Comparison of ENCODE assay signal across 9 mouse cellular contexts in genomic region chr6:17583982-17584381, GRCm38 (mm10). TPM values are rescaled to one million over a fixed set of nuclear protein-coding genes. Genes with fewer than 3 reads are reported as not detected.
DNase-seq lines count a peak whose midpoint lies in the region; ATAC-seq lines count a peak whose summit lies in the region.
"Had no signal": no experiment of that assay in that cellular context is flagged by ENCODE, and none has a peak within 500 bp of the region (broad histone marks: within the 10 kb centered on the region; RNA-seq: fewer than 3 reads in every experiment).

No protein-coding gene starts in this region.

- H3K9me3 ChIP-seq in embryonic facial prominence, embryonic 15.5 days (replicated peaks): no peaks in the 10 kb centered on the region
- no peaks in the 10 kb centered on the region for H3K9me3 ChIP-seq in heart, embryonic 10.5 days
- no peaks in the 10 kb centered on the region for H3K9me3 ChIP-seq in limb, embryonic 13.5 days
- H3K9me3 ChIP-seq in midbrain, embryonic 13.5 days: no peaks in the 10 kb centered on the region
- H3K9me3 ChIP-seq in stomach, embryonic 14.5 days (ENCODE audit: control insufficient read depth, low read depth, low read length): no peaks in the 10 kb centered on the region
- H3K9me3 ChIP-seq: G1E had no signal

- H3K36me3 ChIP-seq in embryonic facial prominence, embryonic 15.5 days: no peaks in the 10 kb centered on the region
- no peaks in the 10 kb centered on the region for H3K36me3 ChIP-seq in heart, embryonic 10.5 days
- H3K36me3 ChIP-seq in limb, embryonic 13.5 days: no peaks in the 10 kb centered on the region
- H3K36me3 ChIP-seq in midbrain, embryonic 13.5 days: no peaks in the 10 kb centered on the region
- no peaks in the 10 kb centered on the region for H3K36me3 ChIP-seq in stomach, embryonic 14.5 days (ENCODE audit: control insufficient read depth, insufficient read depth, low read length)
- H3K36me3 ChIP-seq: G1E had no signal

- H3K4me2 ChIP-seq in embryonic facial prominence, embryonic 15.5 days (replicated peaks): peak overlapping the region; percentile 59
- peak overlapping the region; percentile 62 for H3K4me2 ChIP-seq in limb, embryonic 13.5 days (replicated peaks)
- peak overlapping the region; percentile 54 for H3K4me2 ChIP-seq in midbrain, embryonic 13.5 days (replicated peaks)
- peak overlapping the region; percentile 45 for H3K4me2 ChIP-seq in stomach, embryonic 14.5 days (replicated peaks; ENCODE audit: low read depth, low read length)

- H3K4me1 ChIP-seq in embryonic facial prominence, embryonic 15.5 days: no peaks in the 10 kb centered on the region
- no peaks in the 10 kb centered on the region for H3K4me1 ChIP-seq in heart, embryonic 10.5 days
- no peaks in the 10 kb centered on the region for H3K4me1 ChIP-seq in limb, embryonic 13.5 days
- no peaks in the 10 kb centered on the region for H3K4me1 ChIP-seq in midbrain, embryonic 13.5 days (replicated peaks)
- H3K4me1 ChIP-seq in stomach, embryonic 14.5 days (ENCODE audit: control insufficient read depth, insufficient read depth, low read length): no peaks in the 10 kb centered on the region

- H3K4me3 ChIP-seq in embryonic facial prominence, embryonic 15.5 days (replicated peaks): peak overlapping the region; percentile 40
- peak overlapping the region; percentile 45 for H3K4me3 ChIP-seq in heart, embryonic 10.5 days
- H3K4me3 ChIP-seq in limb, embryonic 13.5 days: peak overlapping the region; percentile 47
- H3K4me3 ChIP-seq in midbrain, embryonic 13.5 days (replicated peaks): peak overlapping the region; percentile 40
- H3K4me3 ChIP-seq in stomach, embryonic 14.5 days (ENCODE audit: low read depth, low read length): peak overlapping the region; percentile 28; the same call in 1 of the 2 replicates

- no peak for ATAC-seq in embryonic facial prominence, embryonic 15.5 days (ENCODE audit: insufficient number of reproducible peaks, low FRiP score, low TSS enrichment, low read depth)
- peak; percentile 87; the same call in 1 of the 2 replicates for ATAC-seq in limb, embryonic 13.5 days (ENCODE audit: low FRiP score, low read depth)
- ATAC-seq in midbrain, embryonic 13.5 days: peak; percentile 71; the same call in 1 of the 2 replicates
- ATAC-seq in stomach, embryonic 14.5 days (ENCODE audit: insufficient number of reproducible peaks, insufficient read depth, low FRiP score, low read depth): peak; percentile 65; the same call in 1 of the 2 replicates

- DNase-seq in urinary bladder, adult 18-20 months (ENCODE audit: low spot score in 2 of 2): peak; percentile 30 to 41
- DNase-seq in urinary bladder, adult 2 months (ENCODE audit: low spot score): no peak
- DNase-seq in heart, embryonic 10.5 days (ENCODE audit: low spot score): no peak
- DNase-seq in kidney, adult 8-10 months: peak; percentile 37 to 66

- no peak overlapping the region for H3K27ac ChIP-seq in embryonic facial prominence, embryonic 15.5 days (replicated peaks)
- H3K27ac ChIP-seq in heart, embryonic 10.5 days: peak overlapping the region; percentile 52; the same call in 1 of the 2 replicates
- no peak overlapping the region for H3K27ac ChIP-seq in limb, embryonic 13.5 days
- H3K27ac ChIP-seq in midbrain, embryonic 13.5 days: no peak overlapping the region
- H3K27ac ChIP-seq in stomach, embryonic 14.5 days (ENCODE audit: low read length): no peak overlapping the region

- no peak overlapping the region for H3K9ac ChIP-seq in embryonic facial prominence, embryonic 15.5 days
- peak overlapping the region; percentile 54; the same call in 1 of the 2 replicates for H3K9ac ChIP-seq in limb, embryonic 13.5 days
- peak overlapping the region; percentile 51; the same call in 1 of the 2 replicates for H3K9ac ChIP-seq in midbrain, embryonic 13.5 days (replicated peaks)
- no peak overlapping the region for H3K9ac ChIP-seq in stomach, embryonic 14.5 days (replicated peaks; ENCODE audit: low read depth, low read length)

- 11% methylated on average over 13 of the region's 13 CpGs for WGBS in embryonic facial prominence, embryonic 15.5 days
- WGBS in heart, embryonic 10.5 days: 32% methylated on average over 13 of the region's 13 CpGs
- WGBS in limb, embryonic 13.5 days: 18% methylated on average over 13 of the region's 13 CpGs
- WGBS in midbrain, embryonic 13.5 days: 32% methylated on average over 13 of the region's 13 CpGs
- 20% methylated on average over 13 of the region's 13 CpGs for WGBS in stomach, embryonic 14.5 days

- H3K27me3 ChIP-seq in embryonic facial prominence, embryonic 15.5 days: no peaks in the 10 kb centered on the region
- H3K27me3 ChIP-seq in heart, embryonic 10.5 days (ENCODE audit: insufficient read depth, poor library complexity, severe bottlenecking): no peaks in the 10 kb centered on the region
- no peaks in the 10 kb centered on the region for H3K27me3 ChIP-seq in limb, embryonic 13.5 days
- H3K27me3 ChIP-seq in midbrain, embryonic 13.5 days: no peaks in the 10 kb centered on the region
- no peaks in the 10 kb centered on the region for H3K27me3 ChIP-seq in stomach, embryonic 14.5 days (ENCODE audit: control insufficient read depth, insufficient read depth, low read length)

RNA-seq across cellular contexts. Expression of gene Capza2, which starts 52.1 kb away (rescaled TPM):
- polyA plus RNA-seq in urinary bladder, adult 2 months (2012; rRNA removed): 140 and 146 TPM in 2 replicates
- 193 and 194 TPM in 2 replicates for polyA plus RNA-seq in embryonic facial prominence, embryonic 15.5 days (2015; fragmentation: Nextera tagmentation; extraction: Ambion mirVana)
- 201 and 220 TPM in 2 replicates for polyA plus RNA-seq in heart, embryonic 10.5 days (2016; fragmentation: Nextera tagmentation; extraction: Ambion mirVana)
- polyA plus RNA-seq in limb, embryonic 13.5 days (2015; fragmentation: Nextera tagmentation; extraction: Ambion mirVana): 205 and 206 TPM in 2 replicates
- polyA plus RNA-seq in midbrain, embryonic 13.5 days (2015; fragmentation: Nextera tagmentation; extraction: Ambion mirVana): 238 and 262 TPM in 2 replicates
- 242 and 253 TPM in 2 replicates for polyA plus RNA-seq in stomach, embryonic 14.5 days (2014; fragmentation: Nextera tagmentation; extraction: Ambion mirVana)

Comparison
In these comparisons a context has a peak if more than half of its experiments do, and no peak if none do; other contexts are left out.
1. DNase-seq: peak in urinary bladder, adult 18-20 months (2 of 2) and kidney, adult 8-10 months (2 of 2); none in urinary bladder, adult 2 months (single experiment) and heart, embryonic 10.5 days (single experiment).
2. H3K9ac ChIP-seq: peak in limb, embryonic 13.5 days (single experiment) and midbrain, embryonic 13.5 days (single experiment); none in embryonic facial prominence, embryonic 15.5 days (single experiment) and stomach, embryonic 14.5 days (single experiment).
3. Peak in every context shown above with its lines, with median percentiles within 50 percentile points of each other: H3K4me2 ChIP-seq and H3K4me3 ChIP-seq.